Mouse (Mus musculus): Measurements from ENCODE around the gene Slc22a18.

DNA sequence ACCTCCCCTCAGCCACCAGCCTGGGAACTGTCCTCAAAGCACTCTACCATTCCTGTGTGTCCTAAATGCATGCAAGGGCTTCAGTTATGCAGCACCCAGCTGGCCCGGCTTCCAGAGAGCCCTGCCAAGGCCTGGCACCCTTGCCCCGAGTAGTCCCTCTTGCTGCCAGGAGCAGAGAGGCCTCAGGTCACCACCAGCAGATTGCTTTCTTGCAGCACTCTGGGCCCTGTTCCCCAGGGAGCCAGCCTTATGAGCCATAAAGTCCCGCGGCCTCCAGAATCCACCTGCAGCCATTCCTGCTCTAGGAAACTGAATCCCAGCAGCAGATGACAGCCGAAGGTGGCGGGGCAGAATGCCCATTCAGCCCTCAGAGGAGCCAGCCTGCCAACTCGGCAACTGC lies 40.2 kb upstream of the Slc22a18 start:
- TF ChIP-seq CTCF (IDR thresholded peaks at IDR 0.05; ENCODE audit: low read depth): no peak
- no peak for TF ChIP-seq EP300 (IDR thresholded peaks at IDR 0.05; ENCODE audit: low read depth)

Data from liver, embryonic 14.5 days (tissue).